Mouse (Mus musculus): ENCODE data around the gene Lce1j. TPM values are rescaled to one million over a fixed set of nuclear protein-coding genes. Genes with fewer than 3 reads are reported as not detected.

The Lce1j gene
- total RNA-seq, 1 experiment, result not detected

DNA sequence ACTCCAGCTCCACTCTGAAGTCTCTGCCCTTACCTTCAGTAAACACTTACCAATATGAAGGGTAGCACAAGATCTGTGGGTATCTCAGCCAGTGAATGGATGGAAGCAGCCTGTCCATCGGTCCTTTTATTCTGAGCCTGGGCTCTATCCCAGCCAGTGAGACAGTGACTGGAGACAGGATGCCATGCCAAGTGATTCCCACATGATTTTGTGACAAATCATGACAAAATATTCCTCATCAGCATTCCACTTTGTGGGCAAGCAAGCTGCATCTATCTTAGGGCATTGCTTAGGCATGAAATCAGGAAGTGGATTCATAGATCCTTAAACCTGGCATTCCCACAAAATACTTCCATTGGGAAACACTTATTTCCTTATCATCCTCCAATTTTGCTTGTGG, 38.1 kb downstream of the Lce1j start, which contains the start of gene Lce1g:
Lce1g (minus strand) TSS at position 101 of the 400 bp plus-strand sequence.
- H3K36me3 ChIP-seq (ENCODE audit: control insufficient read depth, insufficient read depth, low read length, poor library complexity, severe bottlenecking), result no peaks in the 10 kb centered on the region
- no peak for TF ChIP-seq ZNF384 (IDR thresholded peaks at IDR 0.05; ENCODE audit: low read depth, low read length)
- TF ChIP-seq MAFK (IDR thresholded peaks at IDR 0.05; ENCODE audit: insufficient read depth, low read depth, low read length), result no peak
- TF ChIP-seq ZC3H11A (IDR thresholded peaks at IDR 0.05; ENCODE audit: borderline replicate concordance, low read depth, low read length), result no peak
- no peak for TF ChIP-seq CHD2 (IDR thresholded peaks at IDR 0.05; ENCODE audit: low read depth, low read length)
- TF ChIP-seq HCFC1 (IDR thresholded peaks at IDR 0.05; ENCODE audit: borderline replicate concordance, insufficient read depth, low read length), result no peak
- H3K4me3 ChIP-seq (ENCODE audit: insufficient read depth in 1 of 2, low read depth in 1 of 2, low read length in 2 of 2, poor library complexity in 1 of 2, severe bottlenecking in 1 of 2), result no peak within 1 kb of the TSS
- no peak within 1 kb of the TSS for H3K27ac ChIP-seq (ENCODE audit: insufficient read depth, low read depth, low read length, poor library complexity, severe bottlenecking)
- in situ Hi-C loops (cut with MboI; ENCODE audit: low sequenced_read_pairs in 2 of 2, unreplicated experiment in 2 of 2), result no loop called here
- no peak for DNase-seq (ENCODE audit: low read depth, low spot score)
- no peaks in the 10 kb centered on the region for H3K4me1 ChIP-seq (ENCODE audit: control insufficient read depth in 2 of 2, insufficient read depth in 2 of 2, low read length in 2 of 2, poor library complexity in 1 of 2)
- H3K9ac ChIP-seq (ENCODE audit: insufficient read depth, low read depth, low read length, poor library complexity, severe bottlenecking), result no peak within 1 kb of the TSS
- H3K9me3 ChIP-seq (ENCODE audit: control insufficient read depth, insufficient read depth, low read depth, low read length), result no peaks in the 10 kb centered on the region

DNA sequence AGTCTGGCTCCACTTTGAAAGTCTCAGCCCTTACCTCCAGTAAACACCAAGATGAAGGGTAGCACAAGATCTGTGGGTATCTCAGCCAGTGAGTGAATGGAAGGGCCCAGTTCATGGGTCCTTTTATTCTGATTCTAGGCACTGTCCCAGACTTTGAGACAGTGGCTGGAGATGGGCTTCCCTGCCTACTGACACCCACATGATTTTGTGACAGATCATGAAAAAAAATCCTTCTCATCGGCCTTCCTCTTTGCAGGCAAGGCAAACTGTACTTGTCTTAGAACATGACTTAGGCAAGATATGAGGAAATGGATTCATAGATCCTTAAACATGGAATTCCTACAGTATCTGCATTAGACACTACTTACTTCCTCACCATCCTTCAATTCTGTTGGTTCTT, 51.3 kb downstream of the Lce1j start, which contains the start of gene Gm38119:
Gm38119 (minus strand) TSS at position 101 of the 400 bp plus-strand sequence.
- Histone ChIP-seq H3K4me3 (ENCODE audit: insufficient read depth in 1 of 2, low read depth in 1 of 2, low read length in 2 of 2, poor library complexity in 1 of 2, severe bottlenecking in 1 of 2) (no peak within 1 kb of the TSS), H3K4me1 (ENCODE audit: control insufficient read depth in 2 of 2, insufficient read depth in 2 of 2, low read length in 2 of 2, poor library complexity in 1 of 2) (no peaks in the 10 kb centered on the region), H3K9ac (ENCODE audit: insufficient read depth, low read depth, low read length, poor library complexity, severe bottlenecking) (no peak within 1 kb of the TSS), H3K27ac (ENCODE audit: insufficient read depth, low read depth, low read length, poor library complexity, severe bottlenecking) (no peak within 1 kb of the TSS), H3K36me3 (ENCODE audit: control insufficient read depth, insufficient read depth, low read length, poor library complexity, severe bottlenecking) (no peaks in the 10 kb centered on the region), H3K9me3 (ENCODE audit: control insufficient read depth, insufficient read depth, low read depth, low read length) (no peaks in the 10 kb centered on the region)
- DNase-seq (ENCODE audit: low read depth, low spot score), result no peak
- no peak for TF ChIP-seq HCFC1 (IDR thresholded peaks at IDR 0.05; ENCODE audit: borderline replicate concordance, insufficient read depth, low read length)
- TF ChIP-seq ZNF384 (IDR thresholded peaks at IDR 0.05; ENCODE audit: low read depth, low read length), result no peak
- no peak for TF ChIP-seq CHD2 (IDR thresholded peaks at IDR 0.05; ENCODE audit: low read depth, low read length)
- TF ChIP-seq MAFK (IDR thresholded peaks at IDR 0.05; ENCODE audit: insufficient read depth, low read depth, low read length), result no peak
- no peak for TF ChIP-seq ZC3H11A (IDR thresholded peaks at IDR 0.05; ENCODE audit: borderline replicate concordance, low read depth, low read length)
- in situ Hi-C loops (cut with MboI; ENCODE audit: low sequenced_read_pairs in 2 of 2, unreplicated experiment in 2 of 2), result no loop called here

Other genes with a start within 250 kb of the Lce1j start
- 0.21 and 0.45 TPM in 2 replicates for gene Ivl, start 216.8 kb downstream of the Lce1j start, total RNA-seq (2012; rRNA removed)
- gene Smcp, start 201.5 kb downstream of the Lce1j start, total RNA-seq (2012; rRNA removed), result not detected in 2 replicates
- gene 2210017I01Rik, start 183.0 kb downstream of the Lce1j start, total RNA-seq (2012; rRNA removed), result not detected in 2 replicates
- gene Lce6a, start 168.9 kb downstream of the Lce1j start, total RNA-seq (2012; rRNA removed), result not detected in 2 replicates
- not detected in 2 replicates for gene Lce1a1, start 142.2 kb downstream of the Lce1j start, total RNA-seq (2012; rRNA removed)
- gene Lce1b, start 133.6 kb downstream of the Lce1j start, total RNA-seq (2012; rRNA removed), result not detected in 2 replicates
- not detected in 2 replicates for gene Lce1a2, start 120.2 kb downstream of the Lce1j start, total RNA-seq (2012; rRNA removed)
- gene Lce1c, start 111.3 kb downstream of the Lce1j start, total RNA-seq (2012; rRNA removed), result not detected in 2 replicates
- not detected in 2 replicates for gene Lce1d, start 103.3 kb downstream of the Lce1j start, total RNA-seq (2012; rRNA removed)
- gene Lce1e, start 81.4 kb downstream of the Lce1j start, total RNA-seq (2012; rRNA removed), result not detected in 2 replicates
- gene Lce1f, start 70.2 kb downstream of the Lce1j start, total RNA-seq (2012; rRNA removed), result not detected in 2 replicates
- not detected in 2 replicates for gene Gm38119, start 51.4 kb downstream of the Lce1j start, total RNA-seq (2012; rRNA removed)
- not detected in 2 replicates for gene Lce1g, start 38.2 kb downstream of the Lce1j start, total RNA-seq (2012; rRNA removed)
- gene Lce1h, start 25.4 kb downstream of the Lce1j start, total RNA-seq (2012; rRNA removed), result 4.7 TPM in 1 of 2 replicates, not detected in the other
- gene Lce1i, start 11.6 kb downstream of the Lce1j start, total RNA-seq (2012; rRNA removed), result not detected in 2 replicates
- gene Lce1k, start 17.4 kb upstream of the Lce1j start, total RNA-seq (2012; rRNA removed), result not detected in 2 replicates
- gene Kprp, start 36.7 kb upstream of the Lce1j start, total RNA-seq (2012; rRNA removed), result not detected in 2 replicates
- not detected in 2 replicates for gene Lce1l, start 60.8 kb upstream of the Lce1j start, total RNA-seq (2012; rRNA removed)
- gene 2310050C09Rik, start 79.7 kb upstream of the Lce1j start, total RNA-seq (2012; rRNA removed), result not detected in 2 replicates
- not detected in 2 replicates for gene Lce3a, start 135.7 kb upstream of the Lce1j start, total RNA-seq (2012; rRNA removed)
- gene Lce3b, start 142.5 kb upstream of the Lce1j start, total RNA-seq (2012; rRNA removed), result not detected in 2 replicates
- gene Lce3c, start 154.0 kb upstream of the Lce1j start, total RNA-seq (2012; rRNA removed), result not detected in 2 replicates
- not detected in 2 replicates for gene Lce3d, start 166.9 kb upstream of the Lce1j start, total RNA-seq (2012; rRNA removed)
- gene Lce3e, start 176.5 kb upstream of the Lce1j start, total RNA-seq (2012; rRNA removed), result not detected in 2 replicates
- gene Lce3f, start 201.7 kb upstream of the Lce1j start, total RNA-seq (2012; rRNA removed), result not detected in 2 replicates
- gene Crct1, start 225.2 kb upstream of the Lce1j start, total RNA-seq (2012; rRNA removed), result 1.2 and 6.2 TPM in 2 replicates
- gene Lce1m, start 228.5 kb upstream of the Lce1j start, total RNA-seq (2012; rRNA removed), result not detected in 2 replicates